Mouse (Mus musculus): ENCODE results near the gene Sap18b.

DNA sequence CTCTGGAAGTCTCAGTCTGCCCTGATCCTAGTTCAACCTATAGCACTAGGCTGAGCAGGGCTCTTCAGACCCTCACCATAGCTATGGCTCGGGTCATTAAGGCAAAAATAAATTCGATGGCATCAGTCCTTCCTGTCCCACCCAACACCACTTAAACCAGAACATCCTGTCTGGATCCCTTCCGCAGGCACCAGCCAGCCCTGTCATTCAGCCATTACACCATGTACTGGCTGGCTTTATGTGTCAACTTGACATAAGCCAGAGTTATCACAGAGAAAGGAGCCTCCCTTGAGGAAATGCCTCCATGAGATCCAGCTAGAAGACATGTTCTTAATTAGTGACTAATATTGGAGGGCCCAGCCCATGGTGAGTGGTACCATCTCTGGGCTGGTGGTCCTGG, 2.4 kb upstream of the Sap18b start:
- TF ChIP-seq POLR2A (IDR thresholded peaks at IDR 0.05; ENCODE audit: insufficient read depth, low read depth, low read length): no peak
- no peak for TF ChIP-seq CTCF (IDR thresholded peaks at IDR 0.05; ENCODE audit: insufficient read depth, low read depth, low read length)

All from olfactory bulb, adult 2 months (tissue).